Mouse (Mus musculus): ENCODE measurements at regions not wholly inside any gene's neighbourhood (a gene's known extent, or its start where the extent isn't known, plus 50 kb on each side); places are given as distances from the start of the nearest gene placed in this dataset.
A peak's percentile ranks its signal among the peaks of the same experiment; 100 is the strongest.

- no peak for TF ChIP-seq POLR2A (IDR thresholded peaks at IDR 0.05; ENCODE audit: borderline replicate concordance, extremely low read depth, insufficient read depth, insufficient read length, poor library complexity, severe bottlenecking)
- TF ChIP-seq CTCF (IDR thresholded peaks at IDR 0.05; ENCODE audit: borderline replicate concordance, extremely low read depth, insufficient read depth, insufficient read length) = peak; percentile 73; the same call in 1 of the 2 replicates
Measured at GRCm38 (mm10) chr17:93141125-93141524, 57.7 kb upstream of the Adcyap1 start.
